Mouse (Mus musculus) heart, adult 2 months (tissue): ENCODE data around the gene Dbndd1.

Source experiments
- CTCF ChIP-seq: fragments of 200-600 bp; IDR thresholded peaks from 2 replicates; pipeline ENCODE4 v1.8.1; 2022; ENCODE audit warnings: antibody characterized with exemption, mild to moderate bottlenecking, moderate library complexity
- EP300 ChIP-seq: fragments of 200-500 bp; IDR thresholded peaks from 2 replicates; pipeline ENCODE4 v1.6.1; 2011; ENCODE audit warnings: low read depth, low read length, control low read depth; ENCODE audit not compliant: insufficient read depth
- POLR2A ChIP-seq: fragments of 200-500 bp; IDR thresholded peaks from 2 replicates; pipeline ENCODE4 v1.6.1; 2011; ENCODE audit warnings: mild to moderate bottlenecking, low read depth, low read length, control low read depth; ENCODE audit not compliant: insufficient read depth

GRCm38 (mm10) chr8:123514136-123514535 is 1.1 kb downstream of the Dbndd1 start:
- TF ChIP-seq POLR2A (no peak), EP300 (no peak), CTCF (no peak)
